Mouse (Mus musculus): Measurements from ENCODE around the gene Rasa3.

DNA sequence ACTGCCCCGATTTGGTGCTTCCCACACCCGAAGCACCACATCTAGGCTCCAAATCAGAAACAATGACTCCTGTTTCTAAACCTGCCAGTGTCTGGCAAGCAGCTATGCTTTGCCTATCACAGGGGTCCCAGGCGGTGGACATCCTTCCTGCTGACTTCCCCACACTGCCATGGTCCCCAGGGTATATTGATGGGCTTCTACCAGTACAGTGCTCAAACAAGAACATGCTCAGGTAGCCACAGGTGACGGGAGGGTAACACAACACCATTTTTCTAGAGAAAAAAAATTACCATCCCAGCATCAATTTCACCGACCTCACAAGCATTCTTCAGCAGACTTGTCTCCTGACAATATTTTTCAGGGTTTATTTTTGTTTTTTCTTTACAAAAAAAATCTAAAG, 47.2 kb downstream of the Rasa3 start:
- TF ChIP-seq CTCF (IDR thresholded peaks at IDR 0.05 in 2 of 3, conservative IDR thresholded peaks at IDR 0.05 in 1 of 3; ENCODE audit: control insufficient read depth in 1 of 3, insufficient read depth in 1 of 3, low read depth in 2 of 3, low read length in 3 of 3, poor library complexity in 1 of 3, severe bottlenecking in 1 of 3) (no peak), HCFC1 (IDR thresholded peaks at IDR 0.05; ENCODE audit: low read depth, low read length) (no peak), POLR2A (IDR thresholded peaks at IDR 0.05; ENCODE audit: control insufficient read depth in 1 of 2, insufficient read depth in 1 of 2, low read depth in 1 of 2, low read length in 2 of 2, poor library complexity in 1 of 2) (no peak), ZNF384 (IDR thresholded peaks at IDR 0.05; ENCODE audit: low read depth, low read length) (no peak), TAL1 (IDR thresholded peaks at IDR 0.05; ENCODE audit: low read length) (no peak), USF1 (IDR thresholded peaks at IDR 0.05; ENCODE audit: low read depth, low read length) (no peak), E2F4 (IDR thresholded peaks at IDR 0.05; ENCODE audit: borderline replicate concordance, low read depth, low read length) (no peak), CHD2 (IDR thresholded peaks at IDR 0.05; ENCODE audit: low read length) (no peak), TBP (IDR thresholded peaks at IDR 0.05; ENCODE audit: low read depth, low read length) (no peak), MAX (IDR thresholded peaks at IDR 0.05; ENCODE audit: low read length) (no peak), GATA1 (IDR thresholded peaks at IDR 0.05; ENCODE audit: low read depth, low read length) (no peak)

All from MEL (cell line).